Mouse (Mus musculus): ENCODE measurements around the gene Sox6.

The Sox6 gene

GRCm38 (mm10) chr7:115985716-115986115 lies 52.9 kb downstream of the Sox6 start:
- no peak for DNase-seq (ENCODE audit: low read depth)

GRCm38 (mm10) chr7:115984076-115984475 lies 54.5 kb downstream of the Sox6 start:
- DNase-seq (ENCODE audit: low read depth), result no peak

- DNase-seq (ENCODE audit: low read depth), result no peak
Measured at GRCm38 (mm10) chr7:115979813-115980512, 58.6 kb downstream of the Sox6 start.

- DNase-seq (ENCODE audit: low read depth), result no peak
Measured at GRCm38 (mm10) chr7:115974518-115974917, 64.1 kb downstream of the Sox6 start.

DNA sequence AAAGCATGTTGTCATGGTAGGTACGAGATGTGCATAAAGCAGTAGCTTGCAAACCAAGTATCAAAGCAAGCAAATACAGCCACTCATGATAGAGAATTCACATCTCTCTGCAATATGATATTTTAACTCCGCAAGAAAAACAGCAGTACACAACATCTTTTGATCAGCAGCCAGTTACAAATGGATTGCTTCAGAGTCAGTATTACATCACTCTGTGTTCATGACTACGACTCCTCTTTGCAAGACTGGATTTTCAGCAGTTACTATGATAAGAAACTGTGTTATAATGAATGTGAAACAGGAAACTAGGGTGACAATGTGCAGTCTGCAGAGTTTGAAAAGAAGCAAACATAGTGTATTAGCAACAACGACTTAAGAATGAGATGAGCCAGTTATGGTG lies 71.4 kb downstream of the Sox6 start:
- peak; percentile 25 for DNase-seq (ENCODE audit: low read depth)

- no peak for DNase-seq (ENCODE audit: low read depth)
Measured at GRCm38 (mm10) chr7:115966181-115966580, 72.4 kb downstream of the Sox6 start.

DNA sequence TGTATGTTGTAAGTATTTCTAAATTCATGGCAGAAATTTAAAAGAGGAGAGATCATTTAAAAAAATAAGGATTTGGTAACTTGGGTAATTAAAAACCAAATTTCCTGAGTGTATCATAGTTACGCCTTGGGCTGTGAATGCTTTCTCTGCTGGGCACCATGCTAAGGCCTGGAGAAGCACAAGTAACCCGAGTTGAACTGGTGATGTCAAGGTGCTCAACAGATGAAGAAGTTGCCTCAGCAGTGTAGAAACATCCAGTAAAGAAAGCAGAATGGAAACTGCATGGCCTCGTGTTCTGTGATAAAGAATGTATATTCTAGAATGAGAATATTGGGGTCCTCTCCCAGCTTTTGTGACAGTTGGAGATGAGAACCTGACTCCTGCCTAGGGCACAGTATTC lies 85.5 kb downstream of the Sox6 start:
- no peak for DNase-seq (ENCODE audit: low read depth)

DNA sequence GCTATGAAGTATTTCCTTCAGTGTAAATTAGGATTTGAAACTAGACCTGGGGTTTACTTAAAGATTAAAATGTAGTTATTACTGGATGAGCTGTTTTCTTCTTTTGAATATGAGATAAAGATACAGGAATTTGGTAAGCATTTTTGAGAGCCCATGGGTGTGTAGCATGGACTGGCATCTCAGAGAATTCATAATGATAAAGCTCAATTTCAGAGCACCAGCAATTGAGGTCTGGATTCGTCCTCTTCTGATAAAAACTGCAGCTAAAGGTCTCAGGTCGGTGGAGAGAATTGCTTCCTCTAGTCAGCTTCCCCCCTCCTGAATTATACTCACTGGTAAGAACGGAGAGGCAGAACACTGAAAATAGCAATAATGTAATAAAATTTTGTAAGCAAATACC lies 86.4 kb downstream of the Sox6 start:
- DNase-seq (ENCODE audit: low read depth), result no peak

DNA sequence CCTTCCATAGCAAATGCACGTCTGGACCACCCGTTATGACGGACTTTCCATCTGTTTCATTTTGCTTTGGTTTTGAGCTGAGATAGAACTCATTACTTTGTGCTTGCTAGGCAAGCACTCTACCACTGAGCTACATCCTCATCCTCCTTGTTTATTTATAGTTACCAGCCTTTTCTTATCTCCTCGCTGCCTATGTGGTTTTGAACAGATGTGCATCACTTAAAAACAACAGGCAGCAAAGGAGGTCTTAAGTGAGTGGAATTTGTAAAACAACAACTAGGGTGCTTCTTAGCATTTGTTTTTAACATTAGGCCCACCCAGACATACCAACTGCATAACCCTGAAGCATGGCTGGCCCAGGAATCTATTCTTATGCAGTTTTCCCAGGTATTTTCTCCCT lies 86.9 kb downstream of the Sox6 start:
- DNase-seq (ENCODE audit: low read depth), result no peak

GRCm38 (mm10) chr7:115947916-115948315 lies 90.7 kb downstream of the Sox6 start:
- no peak for DNase-seq (ENCODE audit: low read depth)

DNA sequence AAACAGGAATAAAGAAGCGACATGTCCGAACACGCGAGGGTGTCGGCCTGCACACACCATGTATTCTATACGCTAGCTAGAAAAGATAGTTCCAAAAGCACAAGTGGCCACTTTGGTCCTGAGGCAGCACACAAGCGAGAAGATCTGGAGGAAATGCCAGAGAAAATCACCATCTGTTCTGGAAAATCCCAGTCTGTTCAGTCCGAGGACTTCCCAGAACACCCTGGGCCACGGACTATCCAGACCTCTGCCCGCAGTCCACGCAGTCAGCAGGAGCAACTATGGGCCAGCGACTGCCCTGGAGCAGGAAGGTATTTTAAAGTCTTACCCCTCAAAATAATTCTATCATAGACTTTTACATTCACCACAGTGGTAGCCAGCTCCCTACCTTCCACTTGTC lies 92.0 kb downstream of the Sox6 start:
- no peak for DNase-seq (ENCODE audit: low read depth)

DNA sequence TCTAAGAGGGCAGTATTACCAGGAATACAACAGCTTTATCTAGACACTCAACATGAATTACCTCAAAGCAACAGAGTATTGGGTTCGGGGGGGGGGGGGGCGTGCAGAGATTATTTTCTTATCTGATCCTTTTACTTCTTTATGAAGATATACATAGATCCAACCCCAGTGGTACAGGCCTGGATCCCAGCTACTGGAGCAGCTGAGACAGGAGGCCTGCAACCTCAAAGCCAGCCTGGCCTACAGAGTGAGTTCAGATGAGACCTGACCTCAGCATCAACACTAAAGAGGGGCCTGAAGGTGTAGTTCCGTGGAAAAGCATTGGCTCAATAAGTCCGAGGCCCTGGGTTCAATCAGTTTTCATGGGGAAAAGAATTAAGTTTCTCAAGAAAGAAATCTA lies 93.1 kb downstream of the Sox6 start:
- no peak for DNase-seq (ENCODE audit: low read depth)

- DNase-seq (ENCODE audit: low read depth), result no peak
Measured at GRCm38 (mm10) chr7:115944250-115944649, 94.3 kb downstream of the Sox6 start.

- DNase-seq (ENCODE audit: low read depth), result peak; percentile 59
Measured at GRCm38 (mm10) chr7:115941766-115942165, 96.8 kb downstream of the Sox6 start.

- DNase-seq (ENCODE audit: low read depth), result no peak
Measured at GRCm38 (mm10) chr7:115939292-115939691, 99.3 kb downstream of the Sox6 start.

GRCm38 (mm10) chr7:115936908-115937307 lies 101.7 kb downstream of the Sox6 start:
- no peak for DNase-seq (ENCODE audit: low read depth)

DNA sequence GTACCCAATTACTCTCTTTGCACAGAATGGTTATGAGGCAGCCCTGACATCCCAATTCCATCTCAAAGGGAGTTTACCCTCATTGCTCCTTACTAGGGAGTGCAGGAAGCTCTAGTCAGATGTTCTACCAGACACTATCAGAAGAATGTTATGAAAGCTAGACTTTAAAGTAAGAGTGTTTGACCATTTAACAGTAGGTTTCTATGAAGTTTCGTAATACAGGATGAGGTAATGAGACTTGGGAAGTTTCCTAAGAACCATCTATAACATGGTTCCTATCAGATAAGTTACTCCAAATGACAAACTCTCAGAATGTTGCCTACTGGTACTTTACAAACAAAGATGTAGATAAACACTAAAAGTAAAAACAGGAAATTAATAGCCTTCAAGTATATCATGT lies 123.3 kb downstream of the Sox6 start:
- DNase-seq (ENCODE audit: low read depth), result peak; percentile 57

DNA sequence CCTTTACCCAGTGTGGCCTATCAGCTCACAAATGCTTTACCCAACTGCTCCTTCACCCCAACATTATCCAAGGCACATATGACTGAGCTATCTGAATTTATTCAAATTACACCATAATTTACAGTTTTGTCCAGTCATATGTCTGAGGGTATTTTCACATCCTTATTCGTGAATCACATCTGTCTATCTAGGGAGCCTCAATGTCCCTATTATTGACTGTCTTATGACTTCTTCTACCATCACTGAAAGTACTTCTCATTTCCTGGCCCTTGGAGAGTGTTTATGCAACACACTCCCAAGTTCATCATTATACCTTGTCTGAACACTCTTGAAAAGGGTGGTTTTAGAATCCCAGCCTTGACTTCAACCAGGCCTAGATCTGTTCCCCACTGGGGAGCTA lies 128.3 kb downstream of the Sox6 start:
- no peak for DNase-seq (ENCODE audit: low read depth)

GRCm38 (mm10) chr7:115904798-115905207 lies 133.8 kb downstream of the Sox6 start:
- no peak for DNase-seq (ENCODE audit: low read depth)

DNA sequence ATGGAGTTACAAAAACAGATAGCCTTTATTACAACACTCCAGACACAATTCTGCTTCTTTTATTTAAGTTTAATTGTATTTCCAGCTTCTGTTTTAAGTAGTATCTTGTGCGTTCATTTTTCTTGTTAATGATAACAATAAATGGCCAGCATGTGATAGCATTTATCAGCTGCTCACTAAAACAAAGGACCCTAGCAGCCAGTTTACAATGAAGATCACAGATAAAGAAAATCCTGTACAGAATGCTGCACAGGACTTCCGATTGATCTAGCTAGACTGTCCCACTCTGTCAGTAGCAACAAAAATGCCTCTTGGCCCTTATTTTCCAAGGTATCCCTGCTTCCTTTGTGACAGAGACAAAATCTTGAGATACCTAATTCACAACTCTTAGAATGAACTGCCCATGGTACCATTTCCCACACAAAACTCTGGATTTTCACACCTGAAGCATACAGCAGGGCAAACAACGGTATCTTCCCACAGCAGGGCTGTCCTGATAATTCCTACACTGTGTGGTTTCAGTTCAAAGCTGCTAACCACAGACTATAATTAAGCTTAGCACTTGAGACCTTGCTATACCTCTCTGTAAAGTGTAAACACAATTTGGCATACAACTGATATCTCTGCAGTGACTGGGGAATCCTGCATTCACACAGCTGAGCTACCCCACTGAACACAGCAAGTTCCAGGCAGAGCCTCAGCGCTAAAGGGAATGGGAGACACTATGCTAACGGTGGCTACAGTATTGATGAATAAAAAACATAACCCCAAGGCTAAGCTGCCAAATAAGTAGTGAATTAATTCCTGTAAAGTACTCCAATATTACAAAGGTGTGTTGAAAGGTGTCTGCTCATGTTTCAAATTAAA lies 134.4 kb downstream of the Sox6 start:
- no peak for DNase-seq (ENCODE audit: low read depth)

DNA sequence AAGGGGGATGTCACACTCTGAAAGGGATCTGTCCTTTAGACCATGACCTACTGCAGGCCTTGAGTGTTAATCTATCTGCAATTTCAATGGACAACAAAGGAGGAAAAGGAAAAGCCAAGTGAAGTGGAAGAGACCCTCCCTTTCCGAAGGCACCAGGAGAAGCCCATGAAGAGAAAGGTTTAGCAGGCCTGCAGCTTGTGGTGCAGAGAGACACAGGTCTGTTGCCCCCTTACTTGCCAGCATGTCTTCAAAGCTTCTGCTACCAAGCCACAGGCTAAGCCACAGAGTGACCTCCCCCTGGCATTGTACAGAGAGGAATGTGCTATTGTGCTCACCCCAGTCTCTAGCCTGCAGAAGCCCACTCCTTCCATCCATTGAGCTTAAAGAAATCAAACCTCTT lies 135.2 kb downstream of the Sox6 start:
- DNase-seq (ENCODE audit: low read depth), result no peak

GRCm38 (mm10) chr7:115895831-115896230 lies 142.8 kb downstream of the Sox6 start:
- no peak for DNase-seq (ENCODE audit: low read depth)

DNA sequence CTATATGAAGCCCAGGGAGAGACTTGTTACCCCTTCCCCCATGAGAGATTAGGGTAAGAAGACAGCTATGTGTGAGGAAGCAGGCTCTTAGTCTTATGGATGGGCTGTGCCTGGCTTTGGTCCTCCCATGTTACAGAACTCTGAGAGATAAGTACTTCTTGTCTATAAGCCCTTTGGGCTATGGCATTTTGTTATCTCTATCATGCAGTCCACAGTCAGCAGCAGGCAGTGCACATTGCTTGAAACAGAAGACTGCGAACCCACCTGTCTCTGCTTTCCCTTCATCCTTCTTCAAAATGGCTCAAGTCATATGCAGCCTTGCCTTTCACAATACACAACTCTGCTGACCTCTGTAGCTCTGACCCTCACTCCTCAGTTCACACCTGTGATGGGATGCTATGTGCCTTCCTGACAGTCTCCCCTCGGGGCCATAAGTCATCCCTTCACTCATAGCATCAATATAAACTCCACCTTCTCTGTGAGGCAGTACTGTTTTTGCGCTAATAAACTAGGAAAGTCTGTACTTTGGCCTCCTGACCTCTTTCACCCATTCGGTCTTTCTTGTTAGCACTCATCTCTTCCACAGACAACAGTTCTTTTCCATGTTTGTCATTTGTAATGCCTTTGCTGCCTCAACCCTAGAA lies 143.4 kb downstream of the Sox6 start:
- no peak for DNase-seq (ENCODE audit: low read depth)
